Mouse (Mus musculus): ENCODE data around the gene Gm11627. TPM values are rescaled to one million over a fixed set of nuclear protein-coding genes. Genes with fewer than 3 reads are reported as not detected.
A peak's percentile ranks its signal among the peaks of the same experiment; 100 is the strongest.

Gene Gm11627
- polyA plus RNA-seq, 1 experiment = not detected

DNA sequence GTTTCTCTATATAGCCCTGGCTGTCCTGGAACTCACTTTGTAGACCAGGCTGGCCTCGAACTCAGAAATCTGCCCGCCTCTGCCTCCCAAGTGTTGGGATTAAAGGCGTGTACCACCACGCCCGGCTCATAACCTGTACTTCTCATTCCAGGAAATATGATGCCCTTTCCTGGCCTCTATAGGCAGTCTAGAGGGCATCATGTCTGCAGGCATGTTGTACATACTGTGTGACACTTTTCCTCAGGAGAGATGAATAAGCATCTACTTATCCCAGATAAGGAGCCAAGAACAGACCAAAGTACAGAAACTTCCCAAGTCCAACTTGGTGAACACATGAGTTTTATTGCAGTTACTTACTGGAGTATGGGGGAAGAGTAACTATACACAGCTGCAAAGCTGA, 20.6 kb downstream of the Gm11627 start:
- Histone ChIP-seq H3K36me3 (ENCODE audit: control insufficient read depth, insufficient read depth, low read length) (no peaks in the 10 kb centered on the region), H3K27ac (ENCODE audit: insufficient read depth, low read length) (no peak overlapping the region), H3K27me3 (ENCODE audit: control insufficient read depth, insufficient read depth, low read length) (no peaks in the 10 kb centered on the region; the same call in 1 of the 2 replicates), H3K4me1 (ENCODE audit: control insufficient read depth, insufficient read depth, insufficient read length) (peaks cover 5% of the 10 kb centered on the region; the same call in 1 of the 2 replicates), H3K4me3 (ENCODE audit: extremely low read depth, insufficient read depth, insufficient read length) (no peak overlapping the region)
- WGBS = 93% methylated on average over 4 of the region's 5 CpGs
- TF ChIP-seq POLR2A (IDR thresholded peaks at IDR 0.05; ENCODE audit: low read depth, low read length) (no peak), CTCF (IDR thresholded peaks at IDR 0.05; ENCODE audit: extremely low read depth, insufficient read depth, insufficient read length, insufficient replicate concordance) (no peak)
- DNase-seq (ENCODE audit: low read depth in 1 of 2, low spot score in 2 of 2) = no peak

DNA sequence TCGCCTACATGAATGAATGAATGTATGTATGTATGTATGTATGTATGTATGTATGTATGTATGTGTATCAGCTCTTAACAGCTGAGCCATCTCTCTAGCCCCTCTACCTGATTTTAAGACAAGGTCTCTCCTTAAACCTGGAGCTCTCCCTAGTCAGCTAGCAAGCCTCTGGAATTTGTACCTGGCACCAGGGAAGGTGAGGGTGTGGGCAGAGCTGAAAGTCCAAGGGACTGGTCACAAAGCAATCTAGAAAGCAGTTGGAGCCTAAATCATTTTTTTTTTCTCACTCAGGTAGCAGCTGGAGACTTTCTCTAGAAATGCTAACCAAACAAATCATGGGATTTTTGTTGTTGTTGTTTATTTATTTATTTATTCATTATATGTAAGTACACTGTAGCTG, 21.9 kb downstream of the Gm11627 start:
- DNase-seq (ENCODE audit: low read depth in 1 of 2, low spot score in 2 of 2) = no peak
- H3K4me1 ChIP-seq (ENCODE audit: control insufficient read depth, insufficient read depth, insufficient read length) = peaks cover 5% of the 10 kb centered on the region; the same call in 1 of the 2 replicates
- 100% methylated on average over 1 of the region's 1 CpGs for WGBS

GRCm38 (mm10) chr11:102556716-102557074, 22.6 kb downstream of the Gm11627 start:
- H3K27me3 ChIP-seq (ENCODE audit: control insufficient read depth, insufficient read depth, low read length) = no peaks in the 10 kb centered on the region
- TF ChIP-seq POLR2A (IDR thresholded peaks at IDR 0.05; ENCODE audit: low read depth, low read length) (no peak), CTCF (IDR thresholded peaks at IDR 0.05; ENCODE audit: extremely low read depth, insufficient read depth, insufficient read length, insufficient replicate concordance) (no peak)
- H3K4me3 ChIP-seq (ENCODE audit: extremely low read depth, insufficient read depth, insufficient read length) = no peak overlapping the region
- DNase-seq (ENCODE audit: low read depth in 1 of 2, low spot score in 2 of 2) = no peak
- no peak overlapping the region for H3K27ac ChIP-seq (ENCODE audit: insufficient read depth, low read length)
- WGBS = 9% methylated on average over 3 of the region's 3 CpGs
- no peaks in the 10 kb centered on the region for H3K36me3 ChIP-seq (ENCODE audit: control insufficient read depth, insufficient read depth, low read length)
- H3K4me1 ChIP-seq (ENCODE audit: control insufficient read depth, insufficient read depth, insufficient read length) = peaks cover 5% of the 10 kb centered on the region; the same call in 1 of the 2 replicates

More for the DNA sequence above, 21.9 kb downstream of the Gm11627 start:
- H3K4me3 ChIP-seq (ENCODE audit: extremely low read depth, insufficient read depth, insufficient read length) = no peak overlapping the region
- TF ChIP-seq CTCF (IDR thresholded peaks at IDR 0.05; ENCODE audit: extremely low read depth, insufficient read depth, insufficient read length, insufficient replicate concordance) = no peak
- H3K27ac ChIP-seq (ENCODE audit: insufficient read depth, low read length) = no peak overlapping the region
- no peaks in the 10 kb centered on the region for H3K27me3 ChIP-seq (ENCODE audit: control insufficient read depth, insufficient read depth, low read length)
- H3K36me3 ChIP-seq (ENCODE audit: control insufficient read depth, insufficient read depth, low read length) = no peaks in the 10 kb centered on the region

DNA sequence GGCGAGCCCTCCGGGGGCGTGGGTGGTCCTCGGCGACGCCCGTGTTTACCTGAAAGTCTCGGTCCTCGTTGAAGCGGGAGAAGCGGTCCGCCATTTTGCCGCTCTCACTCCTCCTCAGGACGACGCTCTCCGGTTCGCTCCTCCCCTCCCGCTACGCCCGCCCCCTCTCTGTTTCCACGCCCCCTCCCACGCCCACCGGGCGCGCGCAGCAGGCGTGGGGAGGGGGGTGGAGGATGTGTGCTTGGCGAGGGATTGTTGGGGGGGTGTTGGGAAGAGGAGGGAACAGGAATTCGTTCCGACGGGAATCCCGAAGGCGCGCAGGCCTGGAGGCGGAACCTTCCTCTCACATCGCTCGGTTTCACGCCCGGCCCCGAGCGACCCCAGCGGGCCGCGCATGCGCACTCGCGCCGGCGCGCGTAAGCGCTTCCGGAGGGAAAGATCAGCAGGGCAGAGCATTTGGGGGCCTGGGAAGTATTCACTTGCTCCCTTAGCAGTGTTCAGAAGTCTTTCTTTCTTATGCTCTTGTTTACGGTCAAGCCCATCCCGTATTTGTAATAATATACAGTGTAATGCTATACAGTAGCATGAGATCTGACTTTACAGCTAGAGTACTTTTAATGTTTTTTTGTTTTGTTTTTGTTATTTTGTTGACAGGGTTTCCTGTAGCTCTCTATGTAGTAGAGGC, 23.1 kb downstream of the Gm11627 start, which contains the start of gene Gpatch8:
Gene Gpatch8 (minus strand): TSS at position 362 of the 685 bp plus-strand sequence.
- Histone ChIP-seq H3K4me1 (ENCODE audit: control insufficient read depth, insufficient read depth, insufficient read length) (peaks cover 5% of the 10 kb centered on the region; the same call in 1 of the 2 replicates), H3K27ac (ENCODE audit: insufficient read depth, low read length) (peak within 1 kb of the TSS; percentile 89), H3K27me3 (ENCODE audit: control insufficient read depth, insufficient read depth, low read length) (no peaks in the 10 kb centered on the region), H3K36me3 (ENCODE audit: control insufficient read depth, insufficient read depth, low read length) (no peaks in the 10 kb centered on the region), H3K4me3 (ENCODE audit: extremely low read depth, insufficient read depth, insufficient read length) (peak within 1 kb of the TSS; percentile 85)
- peak; percentile 74 to 81 for DNase-seq (ENCODE audit: low read depth in 1 of 2, low spot score in 2 of 2)
- WGBS = under 1% methylated on average over 47 of the region's 55 CpGs
- TF ChIP-seq CTCF (IDR thresholded peaks at IDR 0.05; ENCODE audit: extremely low read depth, insufficient read depth, insufficient read length, insufficient replicate concordance) = no peak
- TF ChIP-seq POLR2A (IDR thresholded peaks at IDR 0.05; ENCODE audit: low read depth, low read length) = peak; percentile 78

DNA sequence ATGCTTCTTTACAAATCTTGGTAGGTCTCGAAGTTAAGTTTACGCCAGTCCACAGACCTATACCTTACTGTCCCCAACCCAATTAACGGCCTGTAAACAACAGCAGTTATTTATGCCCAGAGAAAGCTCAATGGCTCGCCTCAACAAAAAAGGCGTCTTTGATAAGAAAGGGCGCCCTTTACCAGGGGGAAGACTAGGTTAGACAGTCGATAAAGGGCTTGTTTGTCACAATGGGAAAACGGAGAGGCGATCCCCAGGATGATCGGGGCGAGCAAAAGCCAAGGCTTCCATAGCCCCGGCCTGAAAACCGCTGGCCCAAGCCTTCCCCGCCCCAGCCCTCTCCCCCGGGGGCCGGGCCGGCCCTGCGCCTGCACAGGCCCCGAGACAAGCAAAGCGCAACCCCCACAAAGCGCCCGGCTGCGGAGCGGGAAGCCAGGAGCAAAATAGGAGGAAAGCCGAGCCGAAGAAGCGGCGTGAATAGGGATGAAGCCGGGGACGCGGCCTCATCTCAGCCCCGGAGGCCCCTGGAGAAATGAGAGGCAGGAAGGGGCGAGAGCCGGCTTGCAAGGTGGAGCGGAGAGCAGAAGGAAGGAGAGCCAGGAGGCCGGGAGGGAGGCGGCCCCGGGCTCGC, 23.7 kb downstream of the Gm11627 start:
- under 1% methylated on average over 39 of the region's 39 CpGs for WGBS
- H3K27ac ChIP-seq (ENCODE audit: insufficient read depth, low read length) = peak overlapping the region; percentile 89

GRCm38 (mm10) chr11:102552051-102552450, 27.2 kb downstream of the Gm11627 start:
- WGBS = 93% methylated on average over 3 of the region's 3 CpGs
- DNase-seq (ENCODE audit: low read depth in 1 of 2, low spot score in 2 of 2) = no peak
- Histone ChIP-seq H3K36me3 (ENCODE audit: control insufficient read depth, insufficient read depth, low read length) (peaks cover 2% of the 10 kb centered on the region; the same call in 1 of the 2 replicates), H3K4me1 (ENCODE audit: control insufficient read depth, insufficient read depth, insufficient read length) (peaks cover 5% of the 10 kb centered on the region; the same call in 1 of the 2 replicates), H3K27me3 (ENCODE audit: control insufficient read depth, insufficient read depth, low read length) (no peaks in the 10 kb centered on the region), H3K27ac (ENCODE audit: insufficient read depth, low read length) (no peak overlapping the region), H3K4me3 (ENCODE audit: extremely low read depth, insufficient read depth, insufficient read length) (no peak overlapping the region)
- TF ChIP-seq POLR2A (IDR thresholded peaks at IDR 0.05; ENCODE audit: low read depth, low read length) = no peak
- no peak for TF ChIP-seq CTCF (IDR thresholded peaks at IDR 0.05; ENCODE audit: extremely low read depth, insufficient read depth, insufficient read length, insufficient replicate concordance)

More for the DNA sequence above, 23.7 kb downstream of the Gm11627 start:
- peak in 1 of 2 experiments; percentile 5 for DNase-seq (ENCODE audit: low read depth in 1 of 2, low spot score in 2 of 2)
- H3K27me3 ChIP-seq (ENCODE audit: control insufficient read depth, insufficient read depth, low read length) = no peaks in the 10 kb centered on the region
- peaks cover 5% of the 10 kb centered on the region; the same call in 1 of the 2 replicates for H3K4me1 ChIP-seq (ENCODE audit: control insufficient read depth, insufficient read depth, insufficient read length)
- H3K36me3 ChIP-seq (ENCODE audit: control insufficient read depth, insufficient read depth, low read length) = no peaks in the 10 kb centered on the region
- H3K4me3 ChIP-seq (ENCODE audit: extremely low read depth, insufficient read depth, insufficient read length) = peak overlapping the region; percentile 85
- no peak for TF ChIP-seq CTCF (IDR thresholded peaks at IDR 0.05; ENCODE audit: extremely low read depth, insufficient read depth, insufficient read length, insufficient replicate concordance)
- no peak for TF ChIP-seq POLR2A (IDR thresholded peaks at IDR 0.05; ENCODE audit: low read depth, low read length)

All from spleen, adult 2 months (tissue).